Mouse (Mus musculus) layer of hippocampus, adult 9-11 months (tissue): Measurements from ENCODE around the gene Olfr958.

Experiments
- DNase-seq: peaks from one replicate; pipeline ENCODE4 v3.0.0; 2022

Gene Olfr958

DNA sequence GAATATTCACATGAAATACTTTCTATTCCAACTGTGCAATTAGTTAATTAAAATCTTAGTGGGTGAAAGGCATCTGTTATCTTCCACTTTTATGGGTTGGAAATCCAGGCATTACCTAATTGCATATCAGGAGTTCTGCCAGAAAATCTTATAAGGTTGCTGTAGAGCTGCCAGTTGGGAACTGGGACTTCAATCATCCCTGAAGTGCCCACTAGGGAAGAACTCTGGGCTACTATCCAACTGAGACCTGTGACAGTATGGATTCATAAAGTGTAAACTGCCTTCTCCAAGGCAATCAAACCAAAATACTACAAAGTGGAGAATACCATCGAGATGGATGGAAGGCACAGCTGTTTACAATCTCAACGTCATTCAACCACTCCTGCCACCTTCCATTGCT is at the start of gene Olfr958:
Olfr958 (minus strand) TSS at position 109 of the 400 bp plus-strand sequence.
- peak; percentile 17 for DNase-seq

GRCm38 (mm10) chr9:39603333-39603845 is 49.5 kb upstream of the Olfr958 start:
- DNase-seq, result no peak

- peak; percentile 34 for DNase-seq
These were observed 48.9 kb upstream of the Olfr958 start for GRCm38 (mm10) chr9:39602536-39603332.

- no peak for DNase-seq
These were observed 23.2 kb upstream of the Olfr958 start for GRCm38 (mm10) chr9:39577050-39577449.

GRCm38 (mm10) chr9:39575469-39575868 is 21.6 kb upstream of the Olfr958 start, which contains the start of gene Olfr959:
Gene Olfr959, minus strand, starts transcription at chr9:39575569.
- DNase-seq, result no peak

DNA sequence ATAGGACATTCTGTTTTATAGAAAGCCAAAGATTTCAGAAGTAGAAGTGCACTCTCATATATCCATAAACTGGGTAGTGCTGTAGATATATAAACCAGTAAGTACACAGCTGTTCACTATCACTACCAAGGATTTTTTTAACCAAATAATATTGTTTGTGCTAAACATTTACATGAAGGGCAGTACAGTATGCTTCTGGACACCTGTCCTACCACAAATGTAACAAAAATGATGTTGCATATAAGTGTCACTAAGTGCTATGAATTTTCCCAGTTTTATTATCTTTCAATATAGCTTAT is 4.4 kb upstream of the Olfr958 start:
- DNase-seq, result no peak

GRCm38 (mm10) chr9:39557529-39558348 is 3.9 kb upstream of the Olfr958 start:
- DNase-seq, result peak; percentile 53

- peak; percentile 14 for DNase-seq
These were observed 3.0 kb downstream of the Olfr958 start for GRCm38 (mm10) chr9:39550806-39551205.

DNA sequence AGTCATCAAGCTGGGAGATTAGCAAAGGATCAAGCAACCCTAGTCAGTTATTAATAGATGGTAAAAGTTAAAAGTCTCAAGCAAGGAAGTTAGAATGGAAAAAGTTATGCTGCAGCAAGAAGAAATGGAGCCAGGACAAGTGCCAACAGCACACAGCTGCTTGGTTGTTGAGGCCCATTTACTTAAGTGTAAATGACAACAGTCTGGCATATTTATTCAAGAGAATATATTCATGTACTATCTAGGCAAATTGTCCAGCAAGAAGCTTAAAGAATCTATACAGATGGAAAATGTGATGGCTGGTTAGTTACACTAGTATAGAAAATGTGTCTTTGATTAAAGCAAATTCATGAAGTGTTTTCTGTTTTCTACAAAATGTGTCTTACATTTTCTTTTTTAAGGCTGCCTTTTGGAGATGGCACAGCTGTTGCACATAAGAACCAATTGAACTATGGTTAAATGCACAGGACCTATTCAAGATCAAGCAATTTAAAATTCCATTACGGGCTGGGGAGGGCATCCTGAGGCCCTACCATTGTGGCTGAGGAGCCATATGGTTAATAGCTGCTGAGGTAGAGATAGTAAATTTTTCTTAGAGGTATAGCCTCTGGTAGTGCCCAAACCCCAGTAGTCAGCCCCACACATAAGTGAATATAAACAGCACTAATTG is 30.1 kb downstream of the Olfr958 start:
- no peak for DNase-seq

- no peak for DNase-seq
These were observed 35.3 kb downstream of the Olfr958 start for GRCm38 (mm10) chr9:39518595-39518994.

DNA sequence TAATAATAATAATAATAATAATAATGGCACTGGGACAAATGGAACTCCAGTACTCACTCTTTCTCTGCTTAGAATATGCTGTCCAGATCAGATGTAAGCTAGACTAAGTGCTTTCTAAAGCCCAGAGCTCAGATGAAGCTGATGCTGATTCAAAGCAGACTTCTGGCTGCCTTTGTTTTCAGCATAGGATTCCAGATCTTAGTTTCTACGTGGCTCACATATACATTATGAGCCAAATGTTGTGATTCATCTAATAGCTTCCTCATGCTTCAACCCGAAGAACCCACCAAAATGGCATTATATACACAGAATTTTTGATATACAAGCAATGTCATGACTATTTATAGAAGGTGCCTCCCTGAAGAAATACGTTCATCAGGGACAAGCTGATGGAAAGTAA is 38.3 kb downstream of the Olfr958 start, which contains the start of gene Olfr957:
Olfr957 (minus strand) TSS at position 279 of the 400 bp plus-strand sequence.
- no peak for DNase-seq

DNA sequence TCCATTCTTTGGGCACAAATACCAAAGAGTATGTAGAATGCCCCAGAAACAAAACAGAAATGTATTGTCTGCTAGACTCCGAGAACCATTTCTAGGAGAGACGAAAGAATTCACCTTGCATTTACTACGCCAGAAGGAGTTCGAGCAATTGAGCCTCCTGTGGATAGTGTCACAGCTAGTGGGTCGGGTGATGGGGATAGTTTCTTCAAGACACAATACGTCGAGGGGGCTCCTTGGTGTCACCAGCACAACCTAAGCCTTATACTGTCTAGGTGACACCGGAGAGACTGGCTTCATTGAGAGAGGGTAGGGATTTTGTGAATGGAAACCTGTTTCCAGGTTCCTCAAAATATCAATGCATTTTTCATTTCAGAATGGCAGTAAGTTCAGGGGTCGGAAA is 44.4 kb downstream of the Olfr958 start:
- DNase-seq, result no peak

DNA sequence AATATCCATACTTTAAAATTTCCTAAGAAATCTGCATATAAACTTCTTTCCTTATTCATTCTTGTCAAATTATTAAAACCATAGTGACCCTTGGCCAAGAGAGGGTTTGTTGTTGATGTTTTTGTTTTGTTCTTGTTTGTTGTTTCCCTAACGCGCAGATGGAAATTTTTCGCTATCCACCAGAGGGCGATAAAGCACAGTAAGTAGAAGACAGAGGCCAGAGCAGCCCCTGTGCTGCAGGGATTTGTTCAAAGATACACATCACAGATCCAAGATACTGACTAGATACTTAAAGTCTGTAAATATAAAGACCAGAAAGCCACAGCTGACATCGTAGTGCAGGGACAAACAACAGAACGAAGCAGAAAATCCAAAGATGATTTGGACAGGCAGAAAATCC is 44.9 kb downstream of the Olfr958 start:
- DNase-seq, result peak; percentile 22
